Mouse (Mus musculus): Measurements from ENCODE around the gene Pqlc2. TPM values are rescaled to one million over a fixed set of nuclear protein-coding genes. Genes with fewer than 3 reads are reported as not detected.

Gene Pqlc2
- total RNA-seq, 2 experiments from 2014 or later, result 8.0 to 8.7 TPM

DNA sequence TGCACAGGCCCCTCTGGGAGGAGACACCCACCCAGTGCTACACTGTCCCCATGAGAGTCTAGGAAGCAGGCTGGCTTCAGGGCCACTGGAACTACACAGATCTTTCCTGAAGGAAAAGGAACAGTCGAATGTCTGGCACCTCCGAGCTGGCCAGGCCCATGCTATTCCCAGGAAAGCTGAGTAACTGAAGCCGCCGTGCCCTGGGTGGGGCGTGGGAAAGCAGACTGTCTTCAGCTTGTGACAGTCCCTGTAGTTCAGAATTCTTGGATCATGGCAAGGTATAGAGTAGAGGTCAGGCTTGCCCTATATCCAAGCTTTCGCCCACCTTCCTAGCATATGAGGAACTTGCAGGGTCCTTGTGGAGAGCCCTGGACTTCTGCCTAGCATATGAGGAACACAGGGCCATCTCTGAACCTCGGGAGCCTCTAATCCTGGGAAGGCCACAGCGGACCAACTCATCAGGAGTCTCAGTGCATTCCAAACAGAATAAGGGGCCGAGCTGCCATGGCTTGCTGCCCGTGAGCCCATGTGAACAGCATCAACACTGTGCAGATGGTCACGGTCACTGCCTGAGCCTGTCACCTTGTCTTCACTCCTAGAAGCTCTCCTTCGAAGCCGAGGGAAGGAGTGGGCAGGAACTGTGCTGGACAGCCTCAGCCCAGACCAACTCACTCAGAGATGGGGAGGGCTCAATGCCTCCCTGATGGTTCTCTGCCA is 44.6 kb downstream of the Pqlc2 start:
- DNase-seq, result no peak

DNA sequence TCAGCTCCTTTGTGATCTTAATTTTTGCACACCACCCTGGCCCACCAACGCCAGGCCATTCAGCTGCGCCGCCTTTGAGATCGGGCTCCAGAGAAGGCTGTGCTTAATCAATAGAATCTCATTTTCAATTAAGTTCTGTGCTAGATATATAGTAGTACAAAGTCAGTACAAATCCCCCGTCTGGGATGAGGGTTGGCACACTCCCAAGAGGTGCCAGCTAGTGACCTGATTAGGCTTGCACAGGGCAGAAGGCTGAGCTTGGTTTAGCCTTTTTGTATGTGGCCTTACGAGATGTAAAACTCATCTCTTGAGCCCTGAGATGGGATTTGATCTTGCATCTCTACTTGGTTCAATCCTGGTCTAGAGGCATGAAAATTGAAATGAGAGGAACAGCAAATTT is 47.5 kb downstream of the Pqlc2 start:
- no peak for DNase-seq

GRCm38 (mm10) chr4:139259302-139259871 is 51.1 kb downstream of the Pqlc2 start:
- no peak for DNase-seq

DNA sequence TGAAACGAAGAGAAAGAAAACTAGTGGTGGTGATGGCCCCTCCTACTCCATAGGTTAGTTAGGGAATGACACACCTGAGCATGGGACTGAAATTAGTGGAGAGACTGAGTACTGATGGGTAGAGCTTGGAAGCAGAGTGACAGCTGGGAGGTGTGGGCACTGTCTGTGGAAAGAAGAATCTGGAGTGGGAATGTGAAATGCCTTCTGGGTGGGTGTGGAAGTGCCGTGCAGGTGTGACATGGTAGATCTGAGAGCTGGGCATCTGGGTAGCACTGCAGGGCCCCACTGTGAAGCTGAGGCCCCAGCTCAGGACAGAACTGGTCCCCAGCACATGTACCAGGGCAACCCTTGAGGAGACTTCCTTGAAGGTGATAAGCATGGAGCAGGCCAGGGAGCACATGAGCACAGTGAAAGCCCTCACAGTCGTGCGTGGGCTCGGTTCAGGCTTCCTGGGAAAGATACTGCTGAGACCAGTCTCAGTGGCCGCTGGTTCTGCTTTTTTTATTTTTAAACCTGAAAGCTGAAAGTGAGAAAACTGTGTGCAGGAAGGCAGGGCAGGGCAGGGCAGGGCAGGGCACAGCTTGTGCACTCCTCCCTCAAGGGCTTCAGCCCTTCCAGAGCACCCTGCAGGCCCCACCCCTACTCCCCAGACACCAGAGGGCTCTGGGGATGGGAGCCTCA is 51.7 kb downstream of the Pqlc2 start:
- no peak for DNase-seq

DNA sequence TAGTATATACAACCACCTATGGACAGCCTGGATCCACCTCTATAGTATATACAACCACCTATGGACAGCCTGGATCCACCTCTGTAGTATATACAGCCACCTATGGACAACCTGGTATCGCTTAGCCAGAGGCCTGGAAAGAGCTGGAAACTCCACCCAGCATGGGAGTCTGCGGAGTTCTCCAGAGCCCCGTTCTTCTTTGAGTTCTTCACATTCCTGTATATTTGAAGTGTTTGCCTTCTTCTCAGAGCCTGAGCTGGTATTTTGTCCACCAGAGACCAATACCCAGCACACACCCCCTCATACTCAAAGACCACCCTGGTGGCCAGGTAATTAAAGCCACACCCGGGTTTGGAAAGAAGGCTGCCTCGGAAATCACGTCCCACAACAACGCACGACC is 53.8 kb downstream of the Pqlc2 start:
- DNase-seq, result no peak

DNA sequence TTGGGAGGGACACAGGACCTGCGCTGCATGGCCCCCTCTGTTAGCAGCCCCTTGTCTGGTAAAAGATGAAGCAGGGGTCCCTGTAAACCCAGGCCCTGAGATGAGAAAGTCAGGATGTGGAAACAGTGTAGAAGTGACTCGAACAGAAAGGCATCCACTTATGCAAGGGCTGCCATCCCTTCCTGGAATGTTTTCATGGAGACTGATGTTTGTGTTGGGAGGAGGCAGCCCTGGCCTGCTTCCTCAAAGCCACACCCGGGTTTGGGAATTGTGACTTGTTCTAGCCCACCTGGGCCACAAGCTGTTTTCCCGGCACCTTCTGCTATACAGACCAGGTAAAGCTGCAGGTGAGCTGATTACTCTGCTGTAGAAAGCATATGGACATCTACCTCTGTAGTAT is 54.4 kb downstream of the Pqlc2 start:
- no peak for DNase-seq

DNA sequence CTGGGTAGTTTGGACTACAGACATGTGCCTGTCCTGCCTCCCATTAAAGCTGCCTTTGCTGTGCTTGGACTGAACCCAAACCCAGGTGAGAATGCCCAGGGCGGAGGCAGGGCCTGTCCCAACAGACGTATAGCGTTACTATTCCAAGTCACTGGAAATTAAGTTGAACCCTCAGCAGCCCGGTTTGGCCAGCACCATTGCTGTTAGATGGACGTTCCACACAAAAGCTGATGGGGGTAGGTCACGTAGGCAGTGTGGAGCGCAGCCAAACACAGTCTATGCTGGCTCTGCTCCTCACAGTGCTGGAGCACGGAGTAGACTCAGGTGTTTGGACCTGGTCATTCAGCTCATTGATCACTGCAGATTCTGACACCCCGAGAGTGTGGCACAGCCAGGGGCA is 57.3 kb downstream of the Pqlc2 start:
- DNase-seq, result no peak

DNA sequence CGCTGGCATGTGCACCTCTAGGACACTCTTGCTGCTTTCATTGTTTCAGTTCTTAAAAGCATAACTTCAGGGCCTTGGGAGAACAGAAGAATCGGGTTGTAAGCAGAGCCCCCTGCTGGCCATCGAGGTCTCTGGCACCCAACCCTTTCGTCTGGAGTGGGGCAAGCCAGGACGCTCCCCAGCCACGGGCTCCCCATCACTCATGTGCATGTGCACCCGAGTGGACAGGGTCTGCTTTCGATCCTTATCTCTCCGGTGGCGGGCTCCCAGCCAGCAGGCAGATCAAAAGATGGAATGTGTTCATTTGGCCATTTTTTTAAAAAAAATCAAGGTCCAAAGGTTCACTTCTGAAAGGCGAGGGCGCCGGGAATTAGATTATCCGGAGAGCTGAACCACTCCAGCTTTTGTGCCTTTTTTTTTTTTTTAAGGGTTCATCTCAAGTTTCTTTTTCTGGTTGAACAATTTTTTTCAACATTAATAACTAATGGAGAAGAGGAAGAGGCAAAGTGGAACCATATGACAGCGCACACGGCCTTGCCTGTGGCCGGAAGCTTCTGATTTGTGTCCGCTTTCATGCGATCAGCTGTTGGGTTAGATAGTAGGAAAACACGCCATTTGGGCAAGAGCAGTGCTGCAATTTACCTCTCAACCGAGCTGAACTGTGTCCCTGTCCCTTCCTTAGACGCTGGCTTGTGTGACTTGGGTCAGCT is 58.3 kb downstream of the Pqlc2 start:
- peak; percentile 92 for DNase-seq

- DNase-seq, result peak; percentile 61
Observed at GRCm38 (mm10) chr4:139250886-139251285, 59.6 kb downstream of the Pqlc2 start.

DNA sequence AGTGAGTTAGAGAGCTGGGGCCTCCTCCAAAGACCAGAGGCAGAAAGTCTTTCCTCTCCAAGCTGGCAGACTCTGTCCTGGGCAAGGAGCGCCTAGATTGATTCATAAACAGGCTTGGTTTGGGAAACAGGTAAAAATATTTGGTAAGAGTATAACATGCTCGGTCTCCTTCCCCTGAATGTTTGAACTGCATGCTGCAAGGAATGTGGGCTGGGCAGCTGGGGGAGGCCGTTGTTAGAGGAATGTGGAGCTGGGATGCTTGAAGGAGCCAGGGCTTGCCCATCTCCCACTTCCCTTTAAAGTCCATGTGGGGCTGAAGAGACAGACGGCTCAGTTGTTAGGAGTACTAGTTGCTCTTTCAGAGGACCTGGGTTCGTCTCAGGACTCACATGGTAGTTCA is 60.5 kb downstream of the Pqlc2 start:
- no peak for DNase-seq

GRCm38 (mm10) chr4:139248736-139249135 is 61.8 kb downstream of the Pqlc2 start:
- DNase-seq, result no peak

- DNase-seq, result no peak
Observed at GRCm38 (mm10) chr4:139247966-139248365, 62.5 kb downstream of the Pqlc2 start.

- no peak for DNase-seq
Observed at GRCm38 (mm10) chr4:139246130-139246877, 64.2 kb downstream of the Pqlc2 start.

- DNase-seq, result no peak
Observed at GRCm38 (mm10) chr4:139245534-139245933, 65.0 kb downstream of the Pqlc2 start.

DNA sequence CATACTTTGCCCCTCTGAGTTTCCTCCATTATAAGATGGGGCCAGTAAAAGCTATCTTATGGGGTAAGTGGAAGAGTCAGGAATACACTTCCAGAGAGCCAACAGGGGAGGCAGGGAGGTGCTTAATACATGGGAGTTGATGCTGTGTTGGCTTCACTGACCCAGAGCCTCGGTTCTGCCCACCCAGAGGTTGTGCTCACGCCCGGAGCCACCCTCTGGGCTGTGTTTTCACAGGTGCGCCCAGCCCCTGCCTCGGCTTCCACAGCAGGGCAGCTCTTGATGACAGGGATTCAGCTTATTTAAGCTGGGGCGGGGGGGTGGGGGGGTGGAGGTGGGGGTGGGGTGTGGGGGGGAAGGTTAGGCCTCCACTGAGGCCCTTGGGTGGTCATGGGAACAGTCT is 65.7 kb downstream of the Pqlc2 start:
- DNase-seq, result no peak

GRCm38 (mm10) chr4:139244176-139244575 is 66.3 kb downstream of the Pqlc2 start:
- no peak for DNase-seq

Small RNA genes within 50 kb of the gene (microRNA-seq; reads per million reads assigned to microRNA genes)
- gene Gm24245 (not detected), gene Gm25732 (1.4 reads per million)

Other genes starting within 250 kb of the Pqlc2 start
- under 1 TPM in 1 of 2 experiments, not detected in 1; 0.45 TPM for gene Htr6, start 235.1 kb downstream of the Pqlc2 start, total RNA-seq (2021)
- gene Nbl1, start 217.7 kb downstream of the Pqlc2 start, total RNA-seq (2021), result 10 to 100 TPM; 39.7 to 40.9 TPM
- 100 to 1,000 TPM; 572 to 632 TPM for gene Minos1, start 179.6 kb downstream of the Pqlc2 start, total RNA-seq (2021)
- gene Capzb, start 117.8 kb downstream of the Pqlc2 start, total RNA-seq (2021), result 100 to 1,000 TPM; 323 to 342 TPM
- 10 to 100 TPM; 65.6 to 67.0 TPM for gene Akr7a5, start within 50 bp of the Pqlc2 start, total RNA-seq (2021)
- 10 to 100 TPM; 55.0 to 56.4 TPM for gene Mrto4, start 41.9 kb upstream of the Pqlc2 start, total RNA-seq (2021)
- 10 to 100 TPM; 37.2 to 47.6 TPM for gene Emc1, start 41.9 kb upstream of the Pqlc2 start, total RNA-seq (2021)
- 100 to 1,000 TPM; 104 to 136 TPM for gene Ubr4, start 41.9 kb upstream of the Pqlc2 start, total RNA-seq (2021)
- gene Iffo2, start 219.8 kb upstream of the Pqlc2 start, total RNA-seq (2021), result 10 to 100 TPM; 16.4 to 17.5 TPM

Data from adrenal gland, postnatal 10 days (tissue).